Mouse (Mus musculus) forebrain, embryonic 14.5 days (tissue): ENCODE results near the gene Aknad1. TPM values are rescaled to one million over a fixed set of nuclear protein-coding genes. Genes with fewer than 3 reads are reported as not detected.

Source experiments
- ATAC-seq: fragments of 200-750 bp; cut with Nextera tagmentation; 2 replicates; pipeline ENCODE4 v1.8.0; 2017; ENCODE audit warnings: mild to moderate bottlenecking, moderate library complexity
- DNase-seq: peaks from one replicate; pipeline ENCODE4 v3.0.0-alpha.2; 2015; ENCODE audit warnings: low spot score
- H3K27ac ChIP-seq: fragments of 300-500 bp; sonication (generic); 2 replicates; pipeline ENCODE4 v1.5.1; 2014; ENCODE audit warnings: low read depth, mild to moderate bottlenecking, control low read depth, low read length, moderate library complexity
- H3K27me3 ChIP-seq: fragments of 300-500 bp; sonication (generic); replicated peaks from 2 replicates; pipeline ENCODE4 v1.6.1; 2014; ENCODE audit warnings: low read length, control low read depth, mixed read lengths; ENCODE audit not compliant: control insufficient read depth, insufficient read depth
- H3K36me3 ChIP-seq: fragments of 300-500 bp; sonication (generic); 2 replicates; pipeline ENCODE4 v1.6.1; 2014; ENCODE audit warnings: low read length, control low read depth; ENCODE audit not compliant: control insufficient read depth, insufficient read depth
- H3K4me1 ChIP-seq: fragments of 300-500 bp; sonication (generic); 2 replicates; pipeline ENCODE4 v1.6.1; 2014; ENCODE audit warnings: antibody characterized with exemption, low read length, control low read depth; ENCODE audit not compliant: control insufficient read depth, insufficient read depth
- H3K4me2 ChIP-seq: fragments of 300-500 bp; sonication (generic); 2 replicates; pipeline ENCODE4 v1.6.1; 2014; ENCODE audit warnings: mild to moderate bottlenecking, control low read depth, low read length
- H3K4me3 ChIP-seq: fragments of 300-500 bp; sonication (generic); 2 replicates; pipeline ENCODE4 v1.5.1; 2014; ENCODE audit warnings: low read depth, low read length, control low read depth
- H3K9ac ChIP-seq: fragments of 300-500 bp; sonication (generic); 2 replicates; pipeline ENCODE4 v1.6.1; 2014; ENCODE audit warnings: mild to moderate bottlenecking, low read length, control low read depth, moderate library complexity
- H3K9me3 ChIP-seq: fragments of 300-500 bp; sonication (generic); replicated peaks from 2 replicates; pipeline ENCODE4 v1.6.1; 2016; ENCODE audit warnings: low read length, control low read depth, mixed read lengths; ENCODE audit not compliant: control insufficient read depth
- WGBS: fragments of 180-500 bp; shearing (Covaris S2); extraction: QIAGEN DNeasy Blood & Tissue Kit; methylation state at CpG from one replicate; pipeline ENCODE4 v1.1.7; 2014; 5-methylcytosine and 5-hydroxymethylcytosine counted together
- polyA plus RNA-seq: library from polyadenylated mRNA; unstranded; fragments of >200 nt; fragmentation: Nextera tagmentation; extraction: Ambion mirVana; gene quantifications from 2 replicates; pipeline ENCODE4 v1.2.1, GENCODE M21; 2014

Aknad1 gene
- polyA plus RNA-seq, 1 experiment from 2014 or later, result not detected

DNA sequence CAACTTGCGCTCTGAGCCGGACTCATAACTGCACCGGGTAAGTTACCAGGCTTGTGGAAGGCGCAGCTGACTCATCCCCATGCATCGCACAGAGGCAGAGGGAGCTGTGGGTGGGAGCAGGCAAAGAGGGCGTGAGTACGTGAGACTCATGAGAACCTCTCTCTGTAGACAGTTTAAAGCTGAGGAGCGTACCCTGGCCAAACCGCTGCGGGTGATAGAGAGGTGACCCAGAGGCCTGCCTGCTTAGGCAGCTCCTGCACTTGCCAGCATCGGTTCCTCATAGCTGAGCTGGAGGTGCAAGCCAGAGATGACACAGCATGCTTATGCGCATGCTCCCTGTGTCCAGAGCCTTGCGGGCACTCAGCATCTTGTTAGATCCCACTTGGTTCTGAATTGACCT, 32.8 kb downstream of the Aknad1 start:
- ATAC-seq (no peak), DNase-seq (no peak)
- Histone ChIP-seq H3K4me2 (no peak overlapping the region), H3K4me3 (no peak overlapping the region), H3K9ac (no peak overlapping the region), H3K27ac (no peak overlapping the region), H3K4me1 (no peaks in the 10 kb centered on the region), H3K9me3 (no peaks in the 10 kb centered on the region), H3K27me3 (no peaks in the 10 kb centered on the region), H3K36me3 (no peaks in the 10 kb centered on the region)
- WGBS, result 92% methylated on average over 13 of the region's 13 CpGs

DNA sequence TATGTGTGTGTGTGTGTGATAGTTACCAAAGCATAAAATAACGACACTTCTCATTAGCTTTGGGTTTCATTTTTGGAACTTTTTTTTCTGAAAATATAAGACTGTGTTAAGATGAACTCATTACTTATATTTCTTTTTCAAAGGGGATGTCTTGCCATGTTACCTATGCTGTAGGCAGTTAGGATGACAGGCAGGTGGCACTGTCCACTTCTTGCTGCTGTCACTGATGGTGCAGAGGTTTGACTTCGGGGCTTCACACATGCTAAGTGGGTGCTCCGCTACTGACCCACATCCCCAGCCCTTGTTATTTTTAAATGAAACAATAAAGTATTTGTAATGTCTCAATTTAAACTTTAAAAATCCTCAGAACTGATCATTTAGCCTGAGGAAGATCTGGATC, 33.4 kb downstream of the Aknad1 start:
- Histone ChIP-seq H3K4me3 (no peak overlapping the region), H3K9me3 (no peaks in the 10 kb centered on the region), H3K36me3 (no peaks in the 10 kb centered on the region), H3K27me3 (no peaks in the 10 kb centered on the region), H3K4me1 (no peaks in the 10 kb centered on the region), H3K4me2 (no peak overlapping the region), H3K9ac (no peak overlapping the region), H3K27ac (no peak overlapping the region)
- 91% methylated on average over 3 of the region's 3 CpGs for WGBS
- ATAC-seq, result no peak
- no peak for DNase-seq

DNA sequence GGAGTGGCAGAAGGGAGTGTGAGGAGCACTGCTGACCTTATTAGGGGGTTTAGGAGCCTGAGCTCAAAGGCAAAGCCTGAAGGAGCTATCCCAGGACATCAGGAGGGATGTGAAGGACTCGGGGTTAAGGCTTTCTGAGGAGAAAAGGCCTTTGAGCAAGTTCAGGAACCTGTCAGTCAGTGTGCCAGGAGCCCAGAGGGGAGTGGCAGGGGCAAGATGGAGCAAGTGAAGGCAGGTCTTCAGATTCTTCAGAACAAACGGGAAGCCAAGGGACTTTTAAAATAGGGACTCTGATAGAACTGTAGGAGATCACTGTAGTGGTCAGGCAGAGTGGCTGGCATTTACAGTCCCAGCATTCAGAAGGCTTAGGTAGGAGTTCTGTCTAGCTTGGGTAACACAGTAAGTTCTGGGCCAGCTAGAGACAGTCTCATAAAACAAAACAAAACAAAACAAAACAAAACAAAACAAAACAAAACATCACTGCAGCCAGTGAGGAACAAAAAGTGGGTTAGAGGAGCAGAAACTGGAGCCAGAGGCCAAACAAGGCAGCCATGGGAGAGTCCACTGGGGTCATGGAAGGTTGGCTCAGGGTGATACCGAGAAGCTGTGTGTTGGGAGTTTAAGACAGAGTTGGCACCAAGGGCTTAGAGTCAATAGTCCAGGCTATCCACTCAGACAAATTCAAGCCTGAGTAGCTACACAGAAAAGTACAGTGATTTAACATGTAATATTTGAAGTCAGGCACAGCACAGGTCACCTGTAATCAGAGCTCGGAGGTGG, 39.5 kb downstream of the Aknad1 start:
- no peak overlapping the region for H3K9ac ChIP-seq
- ATAC-seq (no peak), DNase-seq (no peak)
- whole genome bisulfite sequencing, result 72% methylated on average over 4 of the region's 4 CpGs
- H3K4me1 ChIP-seq, result 0 out of 2 replicates have a peak, but pooled peaks cover 3% of the 10 kb centered on the region
- H3K9me3 ChIP-seq, result no peaks in the 10 kb centered on the region
- no peaks in the 10 kb centered on the region for H3K36me3 ChIP-seq
- no peaks in the 10 kb centered on the region for H3K27me3 ChIP-seq
- no peak overlapping the region for H3K27ac ChIP-seq
- no peak overlapping the region for H3K4me3 ChIP-seq
- no peak overlapping the region for H3K4me2 ChIP-seq

DNA sequence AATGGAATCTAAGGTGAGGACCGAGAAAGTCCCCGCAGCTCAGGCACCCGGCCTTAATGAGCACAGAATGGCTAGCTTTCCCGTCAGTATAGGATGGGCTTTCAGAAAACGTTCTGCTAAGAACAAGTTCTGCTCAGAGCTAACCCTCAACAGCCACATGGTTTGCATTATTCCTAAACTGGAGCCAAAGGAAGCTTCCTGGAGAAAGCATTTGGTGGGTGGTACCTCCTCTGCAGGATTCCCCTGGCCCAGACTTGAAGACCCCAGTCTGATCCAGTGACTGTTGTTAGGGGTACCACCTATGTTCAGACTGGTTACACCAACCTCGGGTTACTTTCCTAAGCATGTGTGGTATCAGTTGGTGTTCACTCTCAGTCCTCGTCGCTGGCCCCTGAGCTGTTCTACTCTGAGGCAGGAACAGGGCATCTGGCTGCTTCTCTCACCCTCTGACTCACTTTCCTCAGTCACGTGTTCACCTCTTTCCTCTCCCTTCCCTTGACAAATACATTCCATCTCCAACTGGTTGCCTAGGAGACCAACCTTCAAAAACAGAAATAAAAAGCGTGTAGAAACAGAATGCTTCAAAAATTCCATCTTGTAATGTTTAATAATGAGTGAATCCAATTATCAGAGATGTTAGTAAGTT, 41.9 kb downstream of the Aknad1 start:
- H3K27me3 ChIP-seq, result no peaks in the 10 kb centered on the region
- H3K9me3 ChIP-seq, result no peaks in the 10 kb centered on the region
- 62% methylated on average over 10 of the region's 10 CpGs for WGBS
- ATAC-seq (0 out of 2 replicates have a peak, but pooled peaks have one; percentile 37), DNase-seq (no peak)
- 0 out of 2 replicates have a peak, but pooled peaks cover 3% of the 10 kb centered on the region for H3K4me1 ChIP-seq
- H3K36me3 ChIP-seq, result no peaks in the 10 kb centered on the region
- no peak overlapping the region for H3K4me2 ChIP-seq
- no peak overlapping the region for H3K27ac ChIP-seq
- H3K4me3 ChIP-seq, result no peak overlapping the region
- no peak overlapping the region for H3K9ac ChIP-seq

DNA sequence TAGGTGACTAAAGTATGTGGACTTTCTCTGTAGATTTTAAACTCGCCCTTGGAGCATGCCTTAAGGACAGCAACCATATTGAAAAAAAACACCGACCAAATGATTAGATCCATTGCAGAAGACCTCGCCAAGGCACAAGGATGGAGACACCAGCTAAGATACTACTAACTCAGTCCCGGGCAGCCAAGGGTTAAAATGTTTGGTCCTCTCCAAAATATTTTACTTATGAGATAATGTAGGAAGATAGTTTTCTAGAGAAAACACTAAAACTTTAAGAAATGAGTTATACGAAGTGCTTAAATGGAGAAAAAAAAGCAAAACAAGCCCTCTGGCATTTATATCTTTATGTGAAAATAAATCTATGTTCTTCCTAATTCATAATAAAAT, 42.4 kb downstream of the Aknad1 start:
- H3K4me1 ChIP-seq, result 0 out of 2 replicates have a peak, but pooled peaks cover 3% of the 10 kb centered on the region
- no peaks in the 10 kb centered on the region for H3K27me3 ChIP-seq
- H3K4me2 ChIP-seq, result no peak overlapping the region
- H3K4me3 ChIP-seq, result no peak overlapping the region
- no peak overlapping the region for H3K27ac ChIP-seq
- ATAC-seq (no peak), DNase-seq (no peak)
- no peaks in the 10 kb centered on the region for H3K9me3 ChIP-seq
- H3K9ac ChIP-seq, result no peak overlapping the region
- H3K36me3 ChIP-seq, result no peaks in the 10 kb centered on the region
- WGBS, result 79% methylated on average over 5 of the region's 5 CpGs

DNA sequence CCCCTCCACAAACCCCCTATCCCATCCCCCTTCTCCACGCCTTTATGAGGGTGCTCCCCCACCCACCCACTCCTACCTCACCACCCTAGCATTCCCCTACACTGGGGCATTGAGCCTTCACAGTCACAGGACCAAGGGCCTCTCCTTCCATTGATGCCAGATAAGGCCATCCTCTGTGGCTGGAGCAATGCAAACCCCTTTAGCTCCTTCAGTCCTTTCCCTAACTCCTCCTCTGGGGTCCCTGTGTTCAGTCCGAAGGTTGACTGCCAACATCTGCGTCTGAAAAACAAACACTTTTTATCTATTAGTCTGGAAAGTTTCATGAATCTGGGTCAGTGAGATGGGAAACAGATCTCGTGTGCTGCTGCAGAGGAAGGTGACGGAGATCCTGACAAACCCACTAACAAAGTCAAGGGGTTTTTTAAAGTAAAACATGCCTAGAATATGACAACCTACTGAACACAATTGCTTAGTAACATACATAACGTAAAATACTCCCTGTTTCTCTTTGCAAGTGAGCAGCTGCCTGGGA, 43.0 kb downstream of the Aknad1 start:
- no peaks in the 10 kb centered on the region for H3K36me3 ChIP-seq
- 80% methylated on average over 6 of the region's 6 CpGs for WGBS
- ATAC-seq (no peak), DNase-seq (no peak)
- no peak overlapping the region for H3K27ac ChIP-seq
- H3K4me1 ChIP-seq, result 0 out of 2 replicates have a peak, but pooled peaks cover 3% of the 10 kb centered on the region
- no peaks in the 10 kb centered on the region for H3K9me3 ChIP-seq
- no peaks in the 10 kb centered on the region for H3K27me3 ChIP-seq
- H3K4me3 ChIP-seq, result no peak overlapping the region
- H3K9ac ChIP-seq, result no peak overlapping the region
- no peak overlapping the region for H3K4me2 ChIP-seq

DNA sequence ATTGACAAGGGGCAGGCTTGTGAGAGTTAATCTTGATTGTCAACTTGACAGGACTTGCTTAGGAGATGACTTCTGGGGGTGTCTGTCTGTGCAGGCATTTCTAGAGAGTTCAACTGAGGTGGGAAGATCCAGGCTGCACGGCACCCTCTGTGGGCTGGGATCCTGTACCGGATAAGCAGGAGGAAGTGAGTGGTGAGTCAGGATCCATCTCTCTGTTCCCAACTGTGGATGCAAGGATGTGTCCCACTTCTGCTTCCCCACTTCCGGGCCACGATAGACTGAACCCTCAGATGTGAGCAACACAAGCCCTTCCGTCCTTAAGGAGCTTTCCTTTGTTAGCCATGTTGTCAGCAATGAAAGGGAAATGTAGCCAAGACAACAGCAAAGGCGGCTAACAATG, 47.1 kb downstream of the Aknad1 start:
- no peaks in the 10 kb centered on the region for H3K36me3 ChIP-seq
- WGBS, result 71% methylated on average over 6 of the region's 6 CpGs
- H3K4me1 ChIP-seq, result no peaks in the 10 kb centered on the region
- no peaks in the 10 kb centered on the region for H3K27me3 ChIP-seq
- no peak overlapping the region for H3K4me3 ChIP-seq
- no peak for ATAC-seq
- no peaks in the 10 kb centered on the region for H3K9me3 ChIP-seq
- DNase-seq, result no peak
- H3K9ac ChIP-seq, result no peak overlapping the region
- no peak overlapping the region for H3K4me2 ChIP-seq
- no peak overlapping the region for H3K27ac ChIP-seq

DNA sequence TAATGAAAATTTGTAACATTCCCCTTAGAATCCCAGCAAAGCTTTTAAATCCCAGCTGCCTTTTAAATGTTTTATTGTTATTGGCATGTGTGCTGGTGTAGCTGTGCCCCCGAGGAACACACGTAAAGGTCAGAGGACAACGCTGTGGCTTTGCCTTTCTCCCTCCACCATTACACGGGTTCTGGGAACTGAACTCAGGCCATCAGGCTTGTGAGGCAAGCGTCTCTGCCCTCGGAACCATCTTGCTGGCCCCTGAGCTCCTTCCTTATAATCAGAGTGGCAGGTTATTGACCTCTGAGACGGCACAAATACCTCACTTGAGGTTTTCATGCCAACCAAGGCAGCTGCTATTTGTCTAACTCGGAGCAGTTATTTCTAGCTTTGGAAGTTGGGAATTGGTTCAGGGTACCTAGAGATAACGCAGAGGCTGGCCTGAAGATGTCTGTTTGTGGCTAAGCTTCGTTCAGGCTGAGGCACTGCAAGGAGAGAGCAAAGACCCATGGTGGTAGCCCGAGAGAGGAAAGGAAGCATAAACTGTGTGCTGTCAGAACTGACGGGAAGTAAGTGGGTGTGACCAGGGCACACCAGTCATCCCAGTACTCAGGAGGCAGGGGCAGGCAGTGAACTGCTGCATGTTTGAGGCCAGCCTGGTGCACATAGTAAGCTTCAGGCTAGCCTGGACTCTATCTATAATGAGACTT, 48.4 kb downstream of the Aknad1 start:
- Histone ChIP-seq H3K4me1 (no peaks in the 10 kb centered on the region), H3K27me3 (no peaks in the 10 kb centered on the region), H3K9me3 (no peaks in the 10 kb centered on the region), H3K36me3 (no peaks in the 10 kb centered on the region), H3K4me3 (no peak overlapping the region), H3K9ac (no peak overlapping the region), H3K27ac (no peak overlapping the region), H3K4me2 (no peak overlapping the region)
- WGBS, result 85% methylated on average over 12 of the region's 12 CpGs
- no peak for ATAC-seq
- no peak for DNase-seq
